Mouse (Mus musculus) G1E-ER4 (cell line): ENCODE data around the gene Kif21a. TPM values are rescaled to one million over a fixed set of nuclear protein-coding genes. Genes with fewer than 3 reads are reported as not detected.

Experiments
- GATA1 ChIP-seq: IDR thresholded peaks from one replicate; pipeline ENCODE4 v1.8.0; 2012; ENCODE audit warnings: low read length, inconsistent platforms
- polyA plus RNA-seq: library from polyadenylated mRNA; stranded (reverse); fragments of >175 nt; gene quantifications from 2 replicates; pipeline ENCODE4 v1.2.3, GENCODE M21; 2012

The Kif21a gene
- polyA plus RNA-seq, 1 experiment = not detected

GRCm38 (mm10) chr15:91033529-91033928 lies 16.2 kb downstream of the Kif21a start:
- no peak for TF ChIP-seq GATA1

GRCm38 (mm10) chr15:91028962-91029361 lies 20.8 kb downstream of the Kif21a start:
- no peak for TF ChIP-seq GATA1

- TF ChIP-seq GATA1 = no peak
Observed at GRCm38 (mm10) chr15:91028494-91028893, 21.3 kb downstream of the Kif21a start.

GRCm38 (mm10) chr15:91022276-91022675 lies 27.5 kb downstream of the Kif21a start:
- no peak for TF ChIP-seq GATA1

- no peak for TF ChIP-seq GATA1
Observed at GRCm38 (mm10) chr15:91018861-91019187, 30.9 kb downstream of the Kif21a start.

GRCm38 (mm10) chr15:91018161-91018860 lies 31.4 kb downstream of the Kif21a start:
- no peak for TF ChIP-seq GATA1

- TF ChIP-seq GATA1 = no peak
Observed at GRCm38 (mm10) chr15:91017261-91018160, 32.2 kb downstream of the Kif21a start.

GRCm38 (mm10) chr15:91016366-91016765 lies 33.4 kb downstream of the Kif21a start:
- no peak for TF ChIP-seq GATA1

- TF ChIP-seq GATA1 = no peak
Observed at GRCm38 (mm10) chr15:91012793-91013580, 36.8 kb downstream of the Kif21a start.

GRCm38 (mm10) chr15:91010218-91010617 lies 39.5 kb downstream of the Kif21a start:
- no peak for TF ChIP-seq GATA1

GRCm38 (mm10) chr15:91007123-91007830 lies 42.5 kb downstream of the Kif21a start:
- no peak for TF ChIP-seq GATA1

GRCm38 (mm10) chr15:91004726-91005125 lies 45.0 kb downstream of the Kif21a start:
- no peak for TF ChIP-seq GATA1

GRCm38 (mm10) chr15:91001037-91001616 lies 48.6 kb downstream of the Kif21a start:
- TF ChIP-seq GATA1 = no peak

- no peak for TF ChIP-seq GATA1
Observed at GRCm38 (mm10) chr15:91000280-91001036, 49.3 kb downstream of the Kif21a start.

- TF ChIP-seq GATA1 = no peak
Observed at GRCm38 (mm10) chr15:90992871-90993270, 56.9 kb downstream of the Kif21a start.
